Mouse (Mus musculus) embryonic fibroblast, embryonic 13.5 days (primary cell): ENCODE results near the gene Mrpl57. TPM values are rescaled to one million over a fixed set of nuclear protein-coding genes. Genes with fewer than 3 reads are reported as not detected.

Source experiments
- H3K27ac ChIP-seq: 2 replicates; pipeline ENCODE4 v1.5.1; 2012; ENCODE audit warnings: low read length, control low read depth, inconsistent platforms; ENCODE audit not compliant: insufficient read depth
- H3K4me1 ChIP-seq: 2 replicates; pipeline ENCODE4 v1.6.1; 2011; ENCODE audit warnings: low read length; ENCODE audit not compliant: control insufficient read depth, insufficient read depth
- H3K4me3 ChIP-seq: 2 replicates; pipeline ENCODE4 v1.5.1; 2011; ENCODE audit warnings: mild to moderate bottlenecking, control low read depth, low read length; ENCODE audit not compliant: insufficient read depth
- CTCF ChIP-seq: IDR thresholded peaks from 2 replicates; pipeline ENCODE4 v1.5.1; 2011; ENCODE audit warnings: mild to moderate bottlenecking, control low read depth, low read length, moderate library complexity, borderline replicate concordance; ENCODE audit not compliant: insufficient read depth
- POLR2A ChIP-seq: IDR thresholded peaks from 2 replicates; pipeline ENCODE4 v1.6.1; 2011; ENCODE audit warnings: low read depth, mild to moderate bottlenecking, control low read depth, low read length, moderate library complexity
- polyA plus RNA-seq: library from polyadenylated mRNA; stranded (reverse); fragments of >200 nt; gene quantifications from 2 replicates; pipeline ENCODE4 v1.2.4, GENCODE M21; 2011; ENCODE audit warnings: low read depth; ENCODE audit not compliant: missing spikeins, insufficient read length

Gene Mrpl57
- 47.5 and 52.0 TPM in 2 replicates for polyA plus RNA-seq

GRCm38 (mm10) chr14:57825788-57826751, at the start of gene Mrpl57, which contains the start of gene Ska3:
Gene Mrpl57 (plus strand): TSS chr14:57826234.
Gene Ska3 (minus strand): TSS chr14:57826185.
- Histone ChIP-seq H3K27ac (peak within 1 kb of the TSS; percentile 77), H3K4me1 (peaks cover 5% of the 10 kb centered on the region; the same call in 1 of the 2 replicates), H3K4me3 (peak within 1 kb of the TSS; percentile 85)
- TF ChIP-seq POLR2A (peak; percentile 86), CTCF (no peak)

- Histone ChIP-seq H3K27ac (no peak overlapping the region), H3K4me1 (no peaks in the 10 kb centered on the region), H3K4me3 (no peak overlapping the region)
- no peak for TF ChIP-seq POLR2A
- no peak for TF ChIP-seq CTCF
These were observed 38.6 kb upstream of the Mrpl57 start for GRCm38 (mm10) chr14:57787406-57787805.

- H3K4me3 ChIP-seq = no peak overlapping the region
- no peak for TF ChIP-seq CTCF
- no peak for TF ChIP-seq POLR2A
- no peak overlapping the region for H3K27ac ChIP-seq
- no peaks in the 10 kb centered on the region for H3K4me1 ChIP-seq
These were observed 36.7 kb upstream of the Mrpl57 start for GRCm38 (mm10) chr14:57789311-57789710.

GRCm38 (mm10) chr14:57789759-57790158, 36.3 kb upstream of the Mrpl57 start:
- no peak for TF ChIP-seq CTCF
- no peak for TF ChIP-seq POLR2A
- no peak overlapping the region for H3K4me3 ChIP-seq
- no peak overlapping the region for H3K27ac ChIP-seq
- no peaks in the 10 kb centered on the region for H3K4me1 ChIP-seq

GRCm38 (mm10) chr14:57791171-57791570, 34.9 kb upstream of the Mrpl57 start:
- no peak for TF ChIP-seq CTCF
- TF ChIP-seq POLR2A = no peak
- H3K27ac ChIP-seq = peak overlapping the region; percentile 47; the same call in 1 of the 2 replicates
- H3K4me3 ChIP-seq = no peak overlapping the region
- H3K4me1 ChIP-seq = no peaks in the 10 kb centered on the region

- Histone ChIP-seq H3K27ac (no peak overlapping the region), H3K4me1 (no peaks in the 10 kb centered on the region), H3K4me3 (peak overlapping the region; percentile 28)
- TF ChIP-seq CTCF (no peak), POLR2A (no peak)
These were observed 28.5 kb upstream of the Mrpl57 start for GRCm38 (mm10) chr14:57797551-57797950.

GRCm38 (mm10) chr14:57797991-57798931, 27.8 kb upstream of the Mrpl57 start, which contains the start of gene Sap18:
Gene Sap18 (plus strand): TSS chr14:57798180.
- TF ChIP-seq CTCF (no peak), POLR2A (peak; percentile 77)
- Histone ChIP-seq H3K27ac (no peak within 1 kb of the TSS), H3K4me1 (no peaks in the 10 kb centered on the region), H3K4me3 (peak within 1 kb of the TSS; percentile 74)

- TF ChIP-seq CTCF = no peak
- no peak for TF ChIP-seq POLR2A
- peak overlapping the region; percentile 45; the same call in 1 of the 2 replicates for H3K27ac ChIP-seq
These were observed 22.3 kb upstream of the Mrpl57 start for GRCm38 (mm10) chr14:57803731-57804130.

GRCm38 (mm10) chr14:57808558-57808957, 17.5 kb upstream of the Mrpl57 start:
- TF ChIP-seq POLR2A (no peak), CTCF (no peak)
- Histone ChIP-seq H3K4me3 (no peak overlapping the region), H3K27ac (no peak overlapping the region), H3K4me1 (peaks cover 4% of the 10 kb centered on the region; the same call in 1 of the 2 replicates)

More at GRCm38 (mm10) chr14:57803731-57804130, 22.3 kb upstream of the Mrpl57 start:
- H3K4me3 ChIP-seq = no peak overlapping the region
- peaks cover 4% of the 10 kb centered on the region; the same call in 1 of the 2 replicates for H3K4me1 ChIP-seq
